Mouse (Mus musculus): Measurements from ENCODE around the gene Bco2. TPM values are rescaled to one million over a fixed set of nuclear protein-coding genes. Genes with fewer than 3 reads are reported as not detected.

Gene Bco2
- polyA plus RNA-seq, 1 experiment from 2014 or later, result 2.0 TPM

- Histone ChIP-seq H3K4me3 (replicated peaks; ENCODE audit: low read length) (no peak overlapping the region), H3K4me2 (ENCODE audit: low read depth, low read length) (peak overlapping the region; percentile 0; the same call in 1 of the 2 replicates)
Measured at GRCm38 (mm10) chr9:50496546-50496945, 58.4 kb downstream of the Bco2 start.

GRCm38 (mm10) chr9:50496151-50496505 is 58.9 kb downstream of the Bco2 start:
- H3K36me3 ChIP-seq (ENCODE audit: control insufficient read depth, insufficient read depth, low read length), result no peaks in the 10 kb centered on the region
- no peaks in the 10 kb centered on the region for H3K27me3 ChIP-seq (ENCODE audit: control insufficient read depth, insufficient read depth, low read length)
- ATAC-seq (ENCODE audit: insufficient read depth, low FRiP score), result no peak
- H3K4me2 ChIP-seq (ENCODE audit: low read depth, low read length), result peak overlapping the region; percentile 0; the same call in 1 of the 2 replicates
- H3K4me1 ChIP-seq (ENCODE audit: control insufficient read depth, insufficient read depth, low read length), result peaks cover 14% of the 10 kb centered on the region; the same call in 1 of the 2 replicates
- H3K9ac ChIP-seq (ENCODE audit: low read length), result no peak overlapping the region
- WGBS, result 46% methylated on average over 6 of the region's 6 CpGs
- H3K4me3 ChIP-seq (replicated peaks; ENCODE audit: low read length), result no peak overlapping the region
- H3K27ac ChIP-seq (ENCODE audit: low read length), result no peak overlapping the region
- no peaks in the 10 kb centered on the region for H3K9me3 ChIP-seq (replicated peaks; ENCODE audit: control insufficient read depth, low read length)

More at GRCm38 (mm10) chr9:50496546-50496945, 58.4 kb downstream of the Bco2 start:
- H3K9me3 ChIP-seq (replicated peaks; ENCODE audit: control insufficient read depth, low read length), result no peaks in the 10 kb centered on the region
- no peak for ATAC-seq (ENCODE audit: insufficient read depth, low FRiP score)
- no peak overlapping the region for H3K27ac ChIP-seq (ENCODE audit: low read length)
- WGBS, result 23% methylated on average over 6 of the region's 6 CpGs
- H3K9ac ChIP-seq (ENCODE audit: low read length), result 0 out of 2 replicates have a peak overlapping the region, but pooled peaks have one; percentile 3
- H3K36me3 ChIP-seq (ENCODE audit: control insufficient read depth, insufficient read depth, low read length), result no peaks in the 10 kb centered on the region
- H3K27me3 ChIP-seq (ENCODE audit: control insufficient read depth, insufficient read depth, low read length), result no peaks in the 10 kb centered on the region
- H3K4me1 ChIP-seq (ENCODE audit: control insufficient read depth, insufficient read depth, low read length), result peaks cover 14% of the 10 kb centered on the region; the same call in 1 of the 2 replicates

GRCm38 (mm10) chr9:50495405-50496150 is 59.4 kb downstream of the Bco2 start:
- no peaks in the 10 kb centered on the region for H3K36me3 ChIP-seq (ENCODE audit: control insufficient read depth, insufficient read depth, low read length)
- H3K4me2 ChIP-seq (ENCODE audit: low read depth, low read length), result peak overlapping the region; percentile 35; the same call in 1 of the 2 replicates
- H3K4me3 ChIP-seq (replicated peaks; ENCODE audit: low read length), result no peak overlapping the region
- no peaks in the 10 kb centered on the region for H3K27me3 ChIP-seq (ENCODE audit: control insufficient read depth, insufficient read depth, low read length)
- ATAC-seq (ENCODE audit: insufficient read depth, low FRiP score), result peak; percentile 74
- no peaks in the 10 kb centered on the region for H3K9me3 ChIP-seq (replicated peaks; ENCODE audit: control insufficient read depth, low read length)
- peak overlapping the region; percentile 62; the same call in 1 of the 2 replicates for H3K27ac ChIP-seq (ENCODE audit: low read length)
- no peak overlapping the region for H3K9ac ChIP-seq (ENCODE audit: low read length)
- WGBS, result 61% methylated on average over 10 of the region's 10 CpGs
- peaks cover 12% of the 10 kb centered on the region; the same call in 1 of the 2 replicates for H3K4me1 ChIP-seq (ENCODE audit: control insufficient read depth, insufficient read depth, low read length)

- peak within 1 kb of the TSS; percentile 35 for H3K4me2 ChIP-seq (ENCODE audit: low read depth, low read length)
- H3K9me3 ChIP-seq (replicated peaks; ENCODE audit: control insufficient read depth, low read length), result no peaks in the 10 kb centered on the region
- whole genome bisulfite sequencing, result 74% methylated on average over 6 of the region's 6 CpGs
- H3K4me1 ChIP-seq (ENCODE audit: control insufficient read depth, insufficient read depth, low read length), result peaks cover 11% of the 10 kb centered on the region; the same call in 1 of the 2 replicates
- no peaks in the 10 kb centered on the region for H3K36me3 ChIP-seq (ENCODE audit: control insufficient read depth, insufficient read depth, low read length)
- no peaks in the 10 kb centered on the region for H3K27me3 ChIP-seq (ENCODE audit: control insufficient read depth, insufficient read depth, low read length)
- H3K9ac ChIP-seq (ENCODE audit: low read length), result no peak within 1 kb of the TSS
- H3K4me3 ChIP-seq (replicated peaks; ENCODE audit: low read length), result 0 out of 2 replicates have a peak within 1 kb of the TSS, but pooled peaks have one; percentile 6
- peak; percentile 74; the same call in 1 of the 2 replicates for ATAC-seq (ENCODE audit: insufficient read depth, low FRiP score)
- peak within 1 kb of the TSS; percentile 62; the same call in 1 of the 2 replicates for H3K27ac ChIP-seq (ENCODE audit: low read length)
Measured at GRCm38 (mm10) chr9:50494311-50494710, 60.7 kb downstream of the Bco2 start, which contains the start of gene Plet1. Gene Plet1, plus strand, starts transcription at chr9:50494525.

- H3K27me3 ChIP-seq (ENCODE audit: control insufficient read depth, insufficient read depth, low read length), result no peaks in the 10 kb centered on the region
- peak; percentile 14; the same call in 1 of the 2 replicates for ATAC-seq (ENCODE audit: insufficient read depth, low FRiP score)
- peak overlapping the region; percentile 42; the same call in 1 of the 2 replicates for H3K27ac ChIP-seq (ENCODE audit: low read length)
- no peak overlapping the region for H3K4me2 ChIP-seq (ENCODE audit: low read depth, low read length)
- no peaks in the 10 kb centered on the region for H3K36me3 ChIP-seq (ENCODE audit: control insufficient read depth, insufficient read depth, low read length)
- 56% methylated on average over 2 of the region's 2 CpGs for WGBS
- H3K9me3 ChIP-seq (replicated peaks; ENCODE audit: control insufficient read depth, low read length), result no peaks in the 10 kb centered on the region
- H3K4me1 ChIP-seq (ENCODE audit: control insufficient read depth, insufficient read depth, low read length), result peaks cover 11% of the 10 kb centered on the region; the same call in 1 of the 2 replicates
- no peak overlapping the region for H3K9ac ChIP-seq (ENCODE audit: low read length)
- H3K4me3 ChIP-seq (replicated peaks; ENCODE audit: low read length), result no peak overlapping the region
Measured at GRCm38 (mm10) chr9:50493777-50494176, 61.2 kb downstream of the Bco2 start.

GRCm38 (mm10) chr9:50491531-50492045 is 63.4 kb downstream of the Bco2 start:
- 59% methylated on average over 2 of the region's 2 CpGs for WGBS
- Histone ChIP-seq H3K27ac (ENCODE audit: low read length) (no peak overlapping the region), H3K27me3 (ENCODE audit: control insufficient read depth, insufficient read depth, low read length) (no peaks in the 10 kb centered on the region), H3K9ac (ENCODE audit: low read length) (no peak overlapping the region), H3K4me2 (ENCODE audit: low read depth, low read length) (no peak overlapping the region), H3K4me1 (ENCODE audit: control insufficient read depth, insufficient read depth, low read length) (peaks cover 4% of the 10 kb centered on the region; the same call in 1 of the 2 replicates), H3K36me3 (ENCODE audit: control insufficient read depth, insufficient read depth, low read length) (no peaks in the 10 kb centered on the region), H3K4me3 (replicated peaks; ENCODE audit: low read length) (no peak overlapping the region), H3K9me3 (replicated peaks; ENCODE audit: control insufficient read depth, low read length) (no peaks in the 10 kb centered on the region)
- no peak for ATAC-seq (ENCODE audit: insufficient read depth, low FRiP score)

- no peak overlapping the region for H3K27ac ChIP-seq (ENCODE audit: low read length)
- H3K9ac ChIP-seq (ENCODE audit: low read length), result no peak overlapping the region
- H3K36me3 ChIP-seq (ENCODE audit: control insufficient read depth, insufficient read depth, low read length), result no peaks in the 10 kb centered on the region
- H3K27me3 ChIP-seq (ENCODE audit: control insufficient read depth, insufficient read depth, low read length), result no peaks in the 10 kb centered on the region
- ATAC-seq (ENCODE audit: insufficient read depth, low FRiP score), result no peak
- no peaks in the 10 kb centered on the region for H3K9me3 ChIP-seq (replicated peaks; ENCODE audit: control insufficient read depth, low read length)
- no peaks in the 10 kb centered on the region; the same call in 1 of the 2 replicates for H3K4me1 ChIP-seq (ENCODE audit: control insufficient read depth, insufficient read depth, low read length)
- no peak overlapping the region for H3K4me3 ChIP-seq (replicated peaks; ENCODE audit: low read length)
- no peak overlapping the region for H3K4me2 ChIP-seq (ENCODE audit: low read depth, low read length)
Measured at GRCm38 (mm10) chr9:50490836-50491235, 64.1 kb downstream of the Bco2 start.

- Histone ChIP-seq H3K9ac (ENCODE audit: low read length) (0 out of 2 replicates have a peak overlapping the region, but pooled peaks have one; percentile 8), H3K4me3 (replicated peaks; ENCODE audit: low read length) (no peak overlapping the region), H3K4me2 (ENCODE audit: low read depth, low read length) (peak overlapping the region; percentile 16)
Measured at GRCm38 (mm10) chr9:50485521-50485920, 69.5 kb downstream of the Bco2 start.

More at GRCm38 (mm10) chr9:50485521-50485920, 69.5 kb downstream of the Bco2 start:
- Histone ChIP-seq H3K27ac (ENCODE audit: low read length) (no peak overlapping the region), H3K27me3 (ENCODE audit: control insufficient read depth, insufficient read depth, low read length) (no peaks in the 10 kb centered on the region; the same call in 1 of the 2 replicates), H3K36me3 (ENCODE audit: control insufficient read depth, insufficient read depth, low read length) (no peaks in the 10 kb centered on the region), H3K4me1 (ENCODE audit: control insufficient read depth, insufficient read depth, low read length) (no peaks in the 10 kb centered on the region; the same call in 1 of the 2 replicates), H3K9me3 (replicated peaks; ENCODE audit: control insufficient read depth, low read length) (no peaks in the 10 kb centered on the region)
- WGBS, result 14% methylated on average over 10 of the region's 10 CpGs
- 0 out of 2 replicates have a peak, but pooled peaks have one; percentile 37 for ATAC-seq (ENCODE audit: insufficient read depth, low FRiP score)
